In the genomic region with DNA sequence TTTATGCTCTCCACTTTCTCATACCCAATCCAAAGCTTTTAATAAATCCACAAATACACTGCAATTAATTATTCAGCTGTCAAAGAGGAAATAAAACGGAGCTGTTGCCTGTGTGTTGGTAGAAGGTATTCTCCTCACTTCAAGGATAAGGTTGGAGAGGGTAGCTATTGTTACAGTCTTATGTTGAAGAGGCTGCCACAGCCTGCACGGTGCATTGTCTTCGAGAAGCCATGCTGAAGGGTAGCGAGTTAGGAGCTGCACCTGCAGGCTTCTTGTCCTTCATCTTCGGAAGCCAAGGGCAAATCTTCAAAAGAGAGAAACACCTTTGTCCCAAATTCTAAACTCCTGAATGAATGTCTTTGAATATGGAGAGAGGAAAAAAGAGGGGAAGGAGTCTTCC, we compare ENCODE assay signal across 22 mouse cellular contexts.
A peak's percentile ranks its signal among the peaks of the same experiment; 100 is the strongest.
DNase-seq lines count a peak whose midpoint lies in the region; ATAC-seq and TF ChIP-seq lines count a peak whose summit lies in the region.
"Had no signal": no experiment of that assay in that cellular context is flagged by ENCODE, and none has a peak within 500 bp of the region (broad histone marks: within the 10 kb centered on the region; RNA-seq: fewer than 3 reads in every experiment).

No protein-coding gene starts in this region.

- no peak overlapping the region for H3K9ac ChIP-seq in forebrain, embryonic 14.5 days (ENCODE audit: low read length)
- H3K9ac ChIP-seq in forebrain, embryonic 13.5 days, result no peak overlapping the region
- no peak overlapping the region for H3K9ac ChIP-seq in hindbrain, embryonic 14.5 days
- no peak overlapping the region for H3K9ac ChIP-seq in hindbrain, postnatal 0 days (replicated peaks; ENCODE audit: low read length)
- no peak overlapping the region for H3K9ac ChIP-seq in midbrain, embryonic 15.5 days
- H3K9ac ChIP-seq: embryonic facial prominence, embryonic 12.5 days; forebrain, embryonic 12.5 days; heart, embryonic 15.5 days had no signal

- no peaks in the 10 kb centered on the region for H3K36me3 ChIP-seq in forebrain, embryonic 14.5 days (ENCODE audit: control insufficient read depth, insufficient read depth, low read length)
- H3K36me3 ChIP-seq in forebrain, embryonic 13.5 days (ENCODE audit: poor library complexity, severe bottlenecking), result no peaks in the 10 kb centered on the region
- no peaks in the 10 kb centered on the region for H3K36me3 ChIP-seq in hindbrain, embryonic 14.5 days (replicated peaks; ENCODE audit: control insufficient read depth, insufficient read depth)
- H3K36me3 ChIP-seq in hindbrain, postnatal 0 days (ENCODE audit: insufficient read depth, low read length), result no peaks in the 10 kb centered on the region
- H3K36me3 ChIP-seq in midbrain, embryonic 15.5 days (replicated peaks), result no peaks in the 10 kb centered on the region
- no peaks in the 10 kb centered on the region for H3K36me3 ChIP-seq in midbrain, embryonic 10.5 days
- H3K36me3 ChIP-seq: embryonic facial prominence, embryonic 12.5 days; forebrain, embryonic 12.5 days; heart, embryonic 15.5 days had no signal

- H3K4me3 ChIP-seq in forebrain, embryonic 14.5 days (ENCODE audit: low read depth, low read length), result no peak overlapping the region
- no peak overlapping the region for H3K4me3 ChIP-seq in forebrain, embryonic 13.5 days
- no peak overlapping the region for H3K4me3 ChIP-seq in hindbrain, embryonic 14.5 days (replicated peaks; ENCODE audit: low read length)
- H3K4me3 ChIP-seq in hindbrain, postnatal 0 days (ENCODE audit: low read length), result no peak overlapping the region
- no peak overlapping the region for H3K4me3 ChIP-seq in midbrain, embryonic 15.5 days
- no peak overlapping the region for H3K4me3 ChIP-seq in midbrain, embryonic 10.5 days
- H3K4me3 ChIP-seq: embryonic facial prominence, embryonic 12.5 days; forebrain, embryonic 12.5 days; heart, adult 2 months; heart, embryonic 15.5 days had no signal

- no peak for ATAC-seq in forebrain, embryonic 14.5 days
- ATAC-seq in forebrain, embryonic 13.5 days, result no peak
- no peak for ATAC-seq in hindbrain, embryonic 14.5 days (ENCODE audit: low FRiP score)
- ATAC-seq in hindbrain, postnatal 0 days, result no peak
- peak; percentile 80; the same call in 1 of the 2 replicates for ATAC-seq in midbrain, embryonic 15.5 days (replicated peaks)
- ATAC-seq: CD4-positive, CD25-positive, alpha-beta regulatory T cell, adult 4 months had no signal

- no peaks in the 10 kb centered on the region for H3K27me3 ChIP-seq in forebrain, embryonic 14.5 days (replicated peaks; ENCODE audit: control insufficient read depth, insufficient read depth, low read length)
- no peaks in the 10 kb centered on the region for H3K27me3 ChIP-seq in forebrain, embryonic 13.5 days
- H3K27me3 ChIP-seq in hindbrain, embryonic 14.5 days (ENCODE audit: control insufficient read depth, insufficient read depth, low read length), result no peaks in the 10 kb centered on the region
- no peaks in the 10 kb centered on the region for H3K27me3 ChIP-seq in hindbrain, postnatal 0 days (ENCODE audit: insufficient read depth, low read length)
- no peaks in the 10 kb centered on the region for H3K27me3 ChIP-seq in midbrain, embryonic 15.5 days (replicated peaks)
- no peaks in the 10 kb centered on the region for H3K27me3 ChIP-seq in midbrain, embryonic 10.5 days (ENCODE audit: low read depth, poor library complexity, severe bottlenecking)
- H3K27me3 ChIP-seq: embryonic facial prominence, embryonic 12.5 days; forebrain, embryonic 12.5 days; heart, embryonic 15.5 days had no signal

- H3K27ac ChIP-seq in forebrain, embryonic 14.5 days (ENCODE audit: low read depth, low read length), result no peak overlapping the region
- no peak overlapping the region for H3K27ac ChIP-seq in forebrain, embryonic 13.5 days
- H3K27ac ChIP-seq in hindbrain, embryonic 14.5 days, result 0 out of 2 replicates have a peak overlapping the region, but pooled peaks have one; percentile 1
- H3K27ac ChIP-seq in hindbrain, postnatal 0 days, result no peak overlapping the region
- H3K27ac ChIP-seq in midbrain, embryonic 15.5 days, result peak overlapping the region; percentile 44; the same call in 1 of the 2 replicates
- H3K27ac ChIP-seq in midbrain, embryonic 10.5 days (replicated peaks), result no peak overlapping the region
- H3K27ac ChIP-seq: embryonic facial prominence, embryonic 12.5 days; forebrain, embryonic 12.5 days; heart, adult 2 months; heart, embryonic 15.5 days had no signal

- no peaks in the 10 kb centered on the region for H3K9me3 ChIP-seq in forebrain, embryonic 14.5 days (replicated peaks; ENCODE audit: control insufficient read depth, low read length)
- H3K9me3 ChIP-seq in forebrain, embryonic 13.5 days (replicated peaks), result no peaks in the 10 kb centered on the region
- no peaks in the 10 kb centered on the region for H3K9me3 ChIP-seq in hindbrain, embryonic 14.5 days (ENCODE audit: control insufficient read depth, low read length)
- H3K9me3 ChIP-seq in hindbrain, postnatal 0 days (ENCODE audit: low read length), result no peaks in the 10 kb centered on the region
- no peaks in the 10 kb centered on the region for H3K9me3 ChIP-seq in midbrain, embryonic 15.5 days
- H3K9me3 ChIP-seq in midbrain, embryonic 10.5 days (replicated peaks), result no peaks in the 10 kb centered on the region
- H3K9me3 ChIP-seq: embryonic facial prominence, embryonic 12.5 days; forebrain, embryonic 12.5 days; heart, embryonic 15.5 days had no signal

- no peak overlapping the region for H3K4me2 ChIP-seq in forebrain, embryonic 14.5 days (ENCODE audit: low read length)
- no peak overlapping the region for H3K4me2 ChIP-seq in forebrain, embryonic 13.5 days
- no peak overlapping the region for H3K4me2 ChIP-seq in hindbrain, embryonic 14.5 days (replicated peaks)
- no peak overlapping the region for H3K4me2 ChIP-seq in hindbrain, postnatal 0 days (ENCODE audit: low read depth, low read length)
- H3K4me2 ChIP-seq in midbrain, embryonic 15.5 days, result no peak overlapping the region
- H3K4me2 ChIP-seq: embryonic facial prominence, embryonic 12.5 days; forebrain, embryonic 12.5 days; heart, embryonic 11.5 days; heart, embryonic 15.5 days had no signal

- DNase-seq in forebrain, embryonic 14.5 days (ENCODE audit: low spot score), result peak; percentile 10
- DNase-seq in hindbrain, embryonic 14.5 days (ENCODE audit: low spot score), result no peak
- no peak for DNase-seq in hindbrain, postnatal 0 days (ENCODE audit: low spot score)
- DNase-seq in midbrain, embryonic 10.5 days (ENCODE audit: low spot score), result no peak
- peak; percentile 71 for DNase-seq in ZHBTc4 (ENCODE audit: low read depth, low spot score)
- no peak for DNase-seq in retina, embryonic 14.5 days (ENCODE audit: low spot score)
- DNase-seq: adrenal gland, postnatal 25 days; B cell, adult 2 months; cerebellum, adult 2 months; cerebellum, postnatal 14 days; embryo, embryonic 11 days; gastrocnemius, postnatal 14 days; heart, adult 2 months; heart, postnatal 14 days; kidney, adult 11 months had no signal

- TF ChIP-seq CTCF in hindbrain, postnatal 0 days (IDR thresholded peaks at IDR 0.05; ENCODE audit: low read depth), result no peak

- no peaks in the 10 kb centered on the region for H3K4me1 ChIP-seq in forebrain, embryonic 14.5 days (ENCODE audit: control insufficient read depth, insufficient read depth, low read length)
- H3K4me1 ChIP-seq in forebrain, embryonic 13.5 days, result no peaks in the 10 kb centered on the region
- H3K4me1 ChIP-seq in hindbrain, embryonic 14.5 days (replicated peaks; ENCODE audit: control insufficient read depth, insufficient read depth, low read length), result no peaks in the 10 kb centered on the region
- no peaks in the 10 kb centered on the region for H3K4me1 ChIP-seq in hindbrain, postnatal 0 days (ENCODE audit: insufficient read depth, low read length)
- H3K4me1 ChIP-seq in midbrain, embryonic 15.5 days, result peaks cover 8% of the 10 kb centered on the region
- H3K4me1 ChIP-seq in midbrain, embryonic 10.5 days, result no peaks in the 10 kb centered on the region
- H3K4me1 ChIP-seq: embryonic facial prominence, embryonic 12.5 days; heart, embryonic 15.5 days had no signal

- WGBS in forebrain, embryonic 14.5 days, result 46% methylated on average over 5 of the region's 5 CpGs
- WGBS in forebrain, embryonic 13.5 days, result 47% methylated on average over 5 of the region's 5 CpGs
- 61% methylated on average over 5 of the region's 5 CpGs for WGBS in hindbrain, embryonic 14.5 days
- WGBS in hindbrain, postnatal 0 days, result 64% methylated on average over 5 of the region's 5 CpGs
- WGBS in midbrain, embryonic 15.5 days, result 45% methylated on average over 5 of the region's 5 CpGs
- WGBS in midbrain, embryonic 10.5 days, result 69% methylated on average over 5 of the region's 5 CpGs

Comparison
In these comparisons a context has a peak if more than half of its experiments do, and no peak if none do; other contexts are left out.
1. H3K27ac ChIP-seq: peak in hindbrain, embryonic 14.5 days (single experiment) and midbrain, embryonic 15.5 days (single experiment); none in forebrain, embryonic 14.5 days (single experiment), forebrain, embryonic 13.5 days (single experiment), hindbrain, postnatal 0 days (single experiment) and midbrain, embryonic 10.5 days (single experiment).
2. DNase-seq: peak in forebrain, embryonic 14.5 days (single experiment) and ZHBTc4 (single experiment); none in hindbrain, embryonic 14.5 days (single experiment), hindbrain, postnatal 0 days (single experiment), midbrain, embryonic 10.5 days (single experiment) and retina, embryonic 14.5 days (single experiment).